Mouse (Mus musculus) layer of hippocampus, adult 18-20 months (tissue): ENCODE results near the gene Zdhhc8. TPM values are rescaled to one million over a fixed set of nuclear protein-coding genes. Genes with fewer than 3 reads are reported as not detected.

Source experiments
- DNase-seq, 2 experiments: peaks; one replicate each; pipeline ENCODE4 v3.0.0; 2022; ENCODE audit warnings: low spot score in 2 of 2
- long read RNA-seq: library from polyadenylated mRNA; stranded (forward); transcript quantifications from one replicate; pipeline ENCODE4 v2.0.0, GENCODE M21; 2021
- total RNA-seq, 2 experiments: library from RNA; stranded (reverse); gene quantifications; 2 replicates each; pipeline ENCODE4 v1.2.3; 2021

Gene Zdhhc8
- 10 to 100 TPM; 69.4 to 75.9 TPM for total RNA-seq
- long read RNA-seq, full-length matches to known transcripts, result 16 of 48 reads
- long read RNA-seq, partial matches to known transcripts, result 7 of 48 reads
- long read RNA-seq, other reads (novel, unspliced or antisense), result 25 of 48 reads

- peak; percentile 67 to 82 for DNase-seq
Measured at GRCm38 (mm10) chr16:18234671-18235388, at the start of gene Zdhhc8. TSS of gene Zdhhc8 (minus strand) at chr16:18235136.

GRCm38 (mm10) chr16:18275166-18275565, 40.2 kb upstream of the Zdhhc8 start:
- DNase-seq, result no peak

- DNase-seq, result no peak
Measured at GRCm38 (mm10) chr16:18268182-18268581, 33.2 kb upstream of the Zdhhc8 start.

GRCm38 (mm10) chr16:18265024-18265423, 30.1 kb upstream of the Zdhhc8 start:
- no peak for DNase-seq

GRCm38 (mm10) chr16:18258221-18258620, 23.3 kb upstream of the Zdhhc8 start, which contains the start of gene Gm49776:
TSS of gene Gm49776 (minus strand) at chr16:18258321.
- no peak for DNase-seq

- no peak for DNase-seq
Measured at GRCm38 (mm10) chr16:18253866-18254265, 18.9 kb upstream of the Zdhhc8 start.

GRCm38 (mm10) chr16:18252736-18253135, 17.8 kb upstream of the Zdhhc8 start:
- DNase-seq, result no peak

GRCm38 (mm10) chr16:18250828-18251790, 16.2 kb upstream of the Zdhhc8 start:
- DNase-seq, result no peak

GRCm38 (mm10) chr16:18250231-18250630, 15.3 kb upstream of the Zdhhc8 start:
- no peak for DNase-seq

GRCm38 (mm10) chr16:18249364-18249967, 14.5 kb upstream of the Zdhhc8 start:
- no peak for DNase-seq

GRCm38 (mm10) chr16:18248433-18249363, 13.8 kb upstream of the Zdhhc8 start, which contains the start of the genes Trmt2a and Ranbp1:
TSS of gene Trmt2a (plus strand) at chr16:18248679.
TSS of gene Ranbp1 (minus strand) at chr16:18248732.
- DNase-seq, result peak; percentile 98 to 99

GRCm38 (mm10) chr16:18247521-18248399, 12.8 kb upstream of the Zdhhc8 start:
- no peak for DNase-seq

- no peak for DNase-seq
Measured at GRCm38 (mm10) chr16:18241581-18241980, 6.6 kb upstream of the Zdhhc8 start.

- no peak for DNase-seq
Measured at GRCm38 (mm10) chr16:18236676-18237501, 2.0 kb upstream of the Zdhhc8 start.

GRCm38 (mm10) chr16:18235389-18236065, 591 bp upstream of the Zdhhc8 start:
- DNase-seq, result peak; percentile 59 to 71

- DNase-seq, result no peak
Measured at GRCm38 (mm10) chr16:18233919-18234670, 841 bp downstream of the Zdhhc8 start.

- no peak for DNase-seq
Measured at GRCm38 (mm10) chr16:18233451-18233850, 1.5 kb downstream of the Zdhhc8 start.
